Mouse (Mus musculus) monocyte, adult 59 days (primary cell): ENCODE measurements around the gene Meaf6. TPM values are rescaled to one million over a fixed set of nuclear protein-coding genes. Genes with fewer than 3 reads are reported as not detected.

ENCODE experiments used
- total RNA-seq, 2 experiments: library from RNA; stranded (reverse); gene quantifications; one replicate each; pipeline ENCODE4 v1.2.4; 2023

Gene Meaf6
- total RNA-seq = 10 to 100 TPM; 45.6 to 48.9 TPM

GRCm38 (mm10) chr4:125084403-125085345 is at the start of gene Meaf6:
Gene Meaf6 (plus strand): TSS chr4:125085134.

GRCm38 (mm10) chr4:125065517-125066307 is 19.2 kb upstream of the Meaf6 start, which contains the start of gene Dnali1:
Gene Dnali1 (minus strand): TSS chr4:125065703.

GRCm38 (mm10) chr4:125066490-125067370 is 18.2 kb upstream of the Meaf6 start, which contains the start of gene Snip1:
Gene Snip1 (plus strand): TSS chr4:125066672.

GRCm38 (mm10) chr4:125127305-125128084 is 42.6 kb downstream of the Meaf6 start, which contains the start of gene Zc3h12a:
Gene Zc3h12a (minus strand): TSS chr4:125127840.

Other genes starting within 250 kb of the Meaf6 start
- gene Yrdc, start 234.5 kb upstream of the Meaf6 start, total RNA-seq = 10 to 100 TPM; 62.7 to 71.3 TPM
- 10 to 100 TPM in 1 of 2 experiments, 1 to 10 TPM in 1; 8.7 to 11.7 TPM for gene 1110065P20Rik, start 233.9 kb upstream of the Meaf6 start, total RNA-seq
- gene Maneal, start 223.0 kb upstream of the Meaf6 start, total RNA-seq = not detected
- not detected for gene Epha10, start 204.2 kb upstream of the Meaf6 start, total RNA-seq
- gene 9930104L06Rik, start 148.1 kb upstream of the Meaf6 start, total RNA-seq = 10 to 100 TPM in 1 of 2 experiments, 1 to 10 TPM in 1; 8.7 to 11.8 TPM
- gene Cdca8, start 145.8 kb upstream of the Meaf6 start, total RNA-seq = 1 to 10 TPM; 2.6 to 3.4 TPM
- gene Rspo1, start 98.7 kb upstream of the Meaf6 start, total RNA-seq = 1 to 10 TPM; 4.0 to 7.4 TPM
- gene Gnl2, start 68.5 kb upstream of the Meaf6 start, total RNA-seq = 10 to 100 TPM; 53.5 to 59.6 TPM
- gene Dnali1, start 19.4 kb upstream of the Meaf6 start, total RNA-seq = not detected
- gene Snip1, start 18.5 kb upstream of the Meaf6 start, total RNA-seq = 10 to 100 TPM; 27.0 to 29.8 TPM
- gene Zc3h12a, start 42.7 kb downstream of the Meaf6 start, total RNA-seq = 100 to 1,000 TPM; 181 to 190 TPM